Mouse (Mus musculus) cerebellum, adult 2 months (tissue): ENCODE data around the gene Hoxd9. TPM values are rescaled to one million over a fixed set of nuclear protein-coding genes. Genes with fewer than 3 reads are reported as not detected.

Experiments used
- DNase-seq, 2 experiments: peaks; one replicate each; pipeline ENCODE4 v3.0.0; 2021
- H3K27ac ChIP-seq: fragments of 200-500 bp; 2 replicates; pipeline ENCODE4 v1.5.1; 2012; ENCODE audit warnings: low read length, control low read depth, inconsistent platforms; ENCODE audit not compliant: insufficient read depth
- H3K27me3 ChIP-seq: fragments of 200-500 bp; 2 replicates; pipeline ENCODE4 v1.6.1; 2012; ENCODE audit warnings: inconsistent platforms, mild to moderate bottlenecking, low read length, moderate library complexity; ENCODE audit not compliant: control insufficient read depth, insufficient read depth
- H3K4me1 ChIP-seq: fragments of 200-500 bp; 2 replicates; pipeline ENCODE4 v1.6.1; 2011; ENCODE audit warnings: low read length; ENCODE audit not compliant: control insufficient read depth, insufficient read depth
- H3K4me3 ChIP-seq: fragments of 200-500 bp; replicated peaks from 2 replicates; pipeline ENCODE3; 2011; ENCODE audit warnings: mild to moderate bottlenecking, low read depth, low read length, control low read depth; ENCODE audit not compliant: insufficient read depth
- CTCF ChIP-seq: fragments of 200-500 bp; IDR thresholded peaks from 2 replicates; pipeline ENCODE4 v1.5.1; 2011; ENCODE audit warnings: low read depth, mild to moderate bottlenecking, control low read depth, low read length, moderate library complexity, borderline replicate concordance; ENCODE audit not compliant: insufficient read depth
- POLR2A ChIP-seq: fragments of 200-500 bp; IDR thresholded peaks from 2 replicates; pipeline ENCODE4 v1.6.1; 2011; ENCODE audit warnings: low read length, control low read depth, borderline replicate concordance; ENCODE audit not compliant: insufficient read depth
- WGBS: fragments of 180-500 bp; shearing (Covaris S2); methylation state at CpG from one replicate; pipeline ENCODE4 v1.1.7; 2018; 5-methylcytosine and 5-hydroxymethylcytosine counted together
- polyA plus RNA-seq: library from polyadenylated mRNA; depleted of rRNA; stranded (reverse); fragments of >200 nt; gene quantifications from 2 replicates; pipeline ENCODE4 v1.2.3, GENCODE M21; 2012

Hoxd9 gene
- polyA plus RNA-seq, 1 experiment: not detected

- Histone ChIP-seq H3K4me1 (no peaks in the 10 kb centered on the region), H3K27me3 (peaks cover 5% of the 10 kb centered on the region; the same call in 1 of the 2 replicates), H3K27ac (no peak overlapping the region), H3K4me3 (no peak overlapping the region)
- WGBS: 3% methylated on average over 2 of the region's 2 CpGs
- TF ChIP-seq POLR2A: no peak
- no peak for DNase-seq
Observed at GRCm38 (mm10) chr2:74739476-74739800, 41.9 kb downstream of the Hoxd9 start.

DNA sequence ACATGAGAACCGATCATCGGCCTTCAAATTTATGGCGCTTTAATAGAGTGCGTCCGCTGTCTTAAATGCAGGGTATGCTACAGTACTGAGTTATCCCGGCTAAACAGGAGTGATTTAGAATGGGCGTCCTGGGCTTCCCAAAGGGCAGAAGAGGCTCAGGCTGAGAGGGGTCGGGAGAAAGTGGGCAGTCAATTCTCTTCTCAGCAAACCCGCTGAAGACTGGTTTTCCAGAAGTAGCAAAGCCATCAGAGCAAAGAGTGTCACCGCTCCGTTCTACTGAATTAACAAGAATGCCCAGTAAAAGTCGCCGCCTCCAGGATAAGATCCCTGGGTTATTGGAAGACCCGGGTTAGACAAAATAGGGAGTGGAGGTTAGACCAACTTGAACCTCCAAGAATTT lies 42.3 kb downstream of the Hoxd9 start:
- peaks cover 3% of the 10 kb centered on the region; the same call in 1 of the 2 replicates for H3K27me3 ChIP-seq
- DNase-seq: no peak
- TF ChIP-seq POLR2A: no peak
- no peak for TF ChIP-seq CTCF
- no peaks in the 10 kb centered on the region for H3K4me1 ChIP-seq
- no peak overlapping the region for H3K27ac ChIP-seq
- WGBS: 3% methylated on average over 14 of the region's 14 CpGs
- no peak overlapping the region for H3K4me3 ChIP-seq

DNA sequence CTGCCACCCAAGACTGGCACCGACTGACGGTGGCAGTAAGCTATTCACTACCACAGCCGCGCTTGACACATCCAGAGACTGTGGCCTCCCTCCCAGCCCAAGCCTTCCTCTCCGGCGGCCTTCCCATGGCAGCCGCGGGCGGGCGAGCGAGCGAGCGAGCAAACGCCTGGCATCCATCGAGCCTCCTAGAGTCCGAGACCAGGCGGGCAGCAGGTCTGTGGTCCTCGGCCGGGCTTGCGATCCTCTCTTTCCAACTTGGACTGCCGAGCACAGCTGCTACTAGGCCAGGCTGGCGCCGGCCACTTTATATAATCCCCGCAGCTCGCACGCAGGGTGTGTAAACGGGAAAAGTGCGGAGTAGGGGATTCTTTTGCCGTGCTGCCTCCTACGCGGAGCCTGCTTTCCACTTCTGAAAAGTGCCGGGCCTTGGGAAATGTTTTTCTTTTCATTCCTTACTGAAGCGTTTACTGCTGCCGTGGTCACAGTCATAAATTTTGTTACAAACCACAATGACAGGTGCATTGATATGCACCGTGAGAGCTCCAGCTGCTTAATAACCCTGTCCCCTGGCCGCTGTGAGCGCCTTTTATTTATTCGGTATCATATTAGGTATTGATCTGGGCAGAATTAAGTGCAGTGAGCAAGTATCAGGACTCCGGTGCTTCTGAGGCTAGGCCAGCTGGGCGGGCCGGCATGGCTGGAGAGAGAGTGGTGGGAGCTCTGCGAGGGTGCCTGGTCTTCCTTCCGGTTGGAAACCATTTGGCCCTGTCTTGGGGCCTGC lies 43.0 kb downstream of the Hoxd9 start:
- 3% methylated on average over 43 of the region's 43 CpGs for WGBS
- DNase-seq: no peak
- TF ChIP-seq CTCF: no peak
- TF ChIP-seq POLR2A: no peak
- peaks cover 4% of the 10 kb centered on the region; the same call in 1 of the 2 replicates for H3K27me3 ChIP-seq
- no peak overlapping the region for H3K27ac ChIP-seq
- no peak overlapping the region for H3K4me3 ChIP-seq
- no peaks in the 10 kb centered on the region for H3K4me1 ChIP-seq

DNA sequence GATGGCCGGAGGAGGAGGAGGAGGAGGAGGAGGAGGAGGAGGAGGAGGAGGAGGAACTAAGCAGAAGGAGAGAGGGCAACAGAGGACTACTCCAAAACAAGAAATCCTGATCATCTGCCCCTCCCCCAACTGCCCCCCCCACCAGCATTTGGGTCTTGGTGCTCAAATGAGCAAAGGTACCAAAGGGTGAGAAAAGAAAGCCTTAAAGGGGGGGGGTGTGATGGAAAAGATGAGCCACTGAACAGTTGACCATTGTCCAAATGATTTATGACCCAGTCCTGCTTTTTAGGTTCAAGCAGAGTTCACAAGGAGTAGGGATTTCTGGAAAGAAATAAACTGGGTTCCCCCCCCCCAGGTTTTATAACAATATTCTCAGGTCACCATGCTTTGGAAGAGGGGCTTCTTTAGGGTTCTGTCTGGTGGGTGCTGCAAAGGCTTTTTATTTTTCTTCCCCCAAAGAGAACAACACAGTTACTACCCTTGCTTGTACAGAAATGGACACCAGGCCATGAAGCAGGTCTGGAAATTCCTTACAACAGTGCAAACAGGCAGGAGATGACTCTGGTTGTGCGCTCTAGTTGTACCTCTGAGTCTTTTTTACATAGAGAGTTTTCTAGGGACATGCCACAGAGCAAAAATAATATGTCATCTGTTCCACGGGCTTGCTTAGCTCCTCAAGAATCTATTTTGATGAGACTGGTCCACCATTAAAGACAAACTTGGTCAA lies 43.9 kb downstream of the Hoxd9 start:
- Histone ChIP-seq H3K4me3 (no peak overlapping the region), H3K27ac (no peak overlapping the region), H3K27me3 (peaks cover 3% of the 10 kb centered on the region; the same call in 1 of the 2 replicates), H3K4me1 (no peaks in the 10 kb centered on the region)
- no peak for TF ChIP-seq POLR2A
- no peak for TF ChIP-seq CTCF
- DNase-seq: no peak
- 36% methylated on average over 2 of the region's 3 CpGs for WGBS

DNA sequence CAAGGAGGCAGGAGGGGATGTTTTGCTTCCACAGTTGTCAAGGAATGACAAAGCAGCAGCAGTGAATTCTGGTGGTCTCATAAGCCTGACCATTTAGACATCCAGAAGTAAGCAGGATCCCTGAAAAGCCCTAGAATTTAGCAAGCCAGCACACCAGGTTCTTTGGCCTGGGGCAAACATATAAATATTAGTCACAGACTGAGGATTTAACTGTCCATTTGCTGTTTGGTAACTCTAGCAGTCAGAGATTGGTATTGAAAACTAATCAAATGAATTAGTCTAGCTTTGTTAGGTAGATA lies 44.4 kb downstream of the Hoxd9 start:
- Histone ChIP-seq H3K27ac (no peak overlapping the region), H3K27me3 (peaks cover 3% of the 10 kb centered on the region; the same call in 1 of the 2 replicates), H3K4me1 (no peaks in the 10 kb centered on the region), H3K4me3 (no peak overlapping the region)
- no peak for DNase-seq
- no peak for TF ChIP-seq POLR2A
- no peak for TF ChIP-seq CTCF

DNA sequence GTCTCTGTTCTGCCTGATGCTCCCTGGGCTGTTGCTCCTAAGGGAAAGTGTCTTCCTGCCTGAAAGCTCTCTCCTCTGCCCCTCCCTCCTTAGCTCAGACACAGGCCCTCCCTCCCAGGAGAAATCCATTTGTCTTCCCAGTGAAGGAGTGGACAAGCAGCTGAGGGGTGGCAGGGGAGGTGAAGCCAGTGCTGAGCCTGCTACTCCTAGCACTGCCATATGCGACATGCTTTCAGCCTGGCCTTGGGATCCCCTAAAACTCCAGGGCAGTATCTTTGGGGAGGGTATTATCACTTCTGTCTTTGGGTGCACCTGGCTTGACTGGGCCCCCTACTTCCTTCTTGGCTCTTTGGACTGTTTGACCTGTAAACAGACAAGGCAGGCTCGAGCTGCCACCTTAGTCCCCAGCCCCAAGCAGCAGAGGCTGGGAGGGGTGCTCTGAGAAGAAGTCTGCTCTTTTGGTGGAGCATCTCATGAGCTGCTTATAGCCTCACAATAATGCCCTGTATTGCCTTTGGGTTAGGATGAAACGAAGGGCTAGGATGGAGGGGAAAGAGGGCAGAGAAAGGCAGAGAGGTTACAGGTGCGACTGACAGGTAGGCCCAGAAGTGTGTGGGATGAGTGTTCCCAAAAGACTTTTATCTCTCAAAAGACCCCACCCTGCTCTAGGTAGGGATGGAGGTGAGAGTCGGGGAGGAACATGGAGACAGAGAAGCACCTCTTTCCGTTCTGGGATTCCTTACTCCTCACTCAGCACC lies 48.2 kb downstream of the Hoxd9 start:
- Histone ChIP-seq H3K4me3 (no peak overlapping the region), H3K4me1 (no peaks in the 10 kb centered on the region), H3K27ac (no peak overlapping the region), H3K27me3 (peaks cover 7% of the 10 kb centered on the region; the same call in 1 of the 2 replicates)
- 4% methylated on average over 6 of the region's 6 CpGs for WGBS
- TF ChIP-seq CTCF (no peak), POLR2A (no peak)
- DNase-seq: no peak

- H3K27me3 ChIP-seq: peaks cover 7% of the 10 kb centered on the region; the same call in 1 of the 2 replicates
- no peak for TF ChIP-seq POLR2A
- TF ChIP-seq CTCF: no peak
- no peak overlapping the region for H3K27ac ChIP-seq
- no peak overlapping the region for H3K4me3 ChIP-seq
- no peaks in the 10 kb centered on the region for H3K4me1 ChIP-seq
- WGBS: 1% methylated on average over 58 of the region's 58 CpGs
- no peak for DNase-seq
Observed at GRCm38 (mm10) chr2:74746298-74746921, 48.9 kb downstream of the Hoxd9 start.
